In the genomic region with DNA sequence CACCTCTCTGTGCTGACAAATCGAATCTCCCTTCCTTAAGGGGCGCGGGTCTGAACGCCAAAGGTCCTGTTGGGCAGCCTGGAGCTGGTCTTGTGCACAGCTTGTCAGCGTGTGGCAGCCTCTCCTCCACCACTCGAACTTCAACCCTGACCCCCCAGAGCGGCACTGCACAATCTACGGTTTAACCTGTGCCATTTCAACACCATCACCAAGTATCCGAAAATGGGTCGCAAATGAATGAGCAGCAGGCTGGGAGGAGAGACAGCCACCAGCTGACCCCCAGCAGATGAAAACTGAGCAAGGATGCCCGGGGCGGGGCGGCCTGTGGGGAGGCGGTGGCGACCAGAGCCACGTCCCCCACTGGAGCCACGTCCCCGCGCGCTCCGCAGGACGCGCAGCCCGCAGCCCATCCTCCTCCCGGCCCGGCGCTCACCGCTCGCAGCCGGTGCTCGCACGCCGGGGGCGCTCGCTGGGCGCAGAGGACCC, we compare ENCODE assay signal across 8 mouse cellular contexts. TPM values are rescaled to one million over a fixed set of nuclear protein-coding genes. Genes with fewer than 3 reads are reported as not detected.
DNase-seq lines count a peak whose midpoint lies in the region; ATAC-seq and TF ChIP-seq lines count a peak whose summit lies in the region.

No protein-coding gene starts in this region.

- 0 out of 2 replicates have a peak overlapping the region, but pooled peaks have one; percentile 8 for H3K27ac ChIP-seq in forebrain, embryonic 12.5 days
- peak overlapping the region; percentile 94 for H3K27ac ChIP-seq in small intestine, adult 2 months (ENCODE audit: insufficient read depth, low read depth, low read length)

- peaks cover 17% of the 10 kb centered on the region for H3K4me1 ChIP-seq in forebrain, embryonic 12.5 days
- H3K4me1 ChIP-seq in small intestine, adult 2 months (ENCODE audit: control insufficient read depth, insufficient read depth, insufficient read length, low read length) = peaks cover 9% of the 10 kb centered on the region

- peak; percentile 42; the same call in 1 of the 2 replicates for TF ChIP-seq POLR2A in small intestine, adult 2 months (IDR thresholded peaks at IDR 0.05; ENCODE audit: low read depth, low read length)

- peak; percentile 91 for ATAC-seq in frontal cortex, adult (ENCODE audit: low TSS enrichment)
- peak; percentile 86 for ATAC-seq in forebrain, embryonic 12.5 days (ENCODE audit: low FRiP score)

- intact Hi-C loops in heart, postnatal 10 days (cut with DNase I) = loop anchor here (2.0 kb wide), 1 partner anchor 169 kb away; no protein-coding TSS in a partner anchor

- peak overlapping the region; percentile 77 for H3K4me3 ChIP-seq in forebrain, embryonic 12.5 days (replicated peaks)
- peak overlapping the region; percentile 96 for H3K4me3 ChIP-seq in small intestine, adult 2 months (ENCODE audit: low read depth, low read length)

- H3K36me3 ChIP-seq in forebrain, embryonic 12.5 days (replicated peaks) = no peaks in the 10 kb centered on the region
- no peaks in the 10 kb centered on the region for H3K36me3 ChIP-seq in small intestine, adult 2 months (ENCODE audit: control insufficient read depth, insufficient read depth, low read length)

- H3K9me3 ChIP-seq in forebrain, embryonic 12.5 days = no peaks in the 10 kb centered on the region

- 0% methylated on average over 25 of the region's 36 CpGs for WGBS in forebrain, embryonic 12.5 days
- under 1% methylated on average over 35 of the region's 36 CpGs for WGBS in small intestine, adult 2 months

- peak overlapping the region; percentile 95 for H3K4me2 ChIP-seq in forebrain, embryonic 12.5 days

- no peak for TF ChIP-seq CTCF in small intestine, adult 2 months (IDR thresholded peaks at IDR 0.05; ENCODE audit: extremely low read depth, insufficient read length, insufficient replicate concordance, low read depth, low read length)

- DNase-seq in frontal cortex, postnatal 14 days (ENCODE audit: low spot score in 2 of 2) = no peak
- DNase-seq in brain, adult 2 months (ENCODE audit: low read depth, low spot score) = peak; percentile 59
- DNase-seq in heart, postnatal 10 days = peak; percentile 58 to 65
- DNase-seq in layer of hippocampus, postnatal 10 days (ENCODE audit: low spot score in 2 of 2) = peak; percentile 34 to 51
- DNase-seq in lung, postnatal 14 days = peak; percentile 40

- H3K27me3 ChIP-seq in forebrain, embryonic 12.5 days = peaks cover 56% of the 10 kb centered on the region
- H3K27me3 ChIP-seq in small intestine, adult 2 months (ENCODE audit: control insufficient read depth, insufficient read depth, low read length) = no peaks in the 10 kb centered on the region

- H3K9ac ChIP-seq in forebrain, embryonic 12.5 days = peak overlapping the region; percentile 75

RNA-seq across cellular contexts. Expression of gene Sgms2, which starts 1.5 kb away (rescaled TPM):
- 0.96 and 1.00 TPM in 2 replicates for polyA plus RNA-seq in forebrain, embryonic 12.5 days (2016; fragmentation: Nextera tagmentation; extraction: Ambion mirVana)
- total RNA-seq in heart, postnatal 10 days (2021) = 1 to 10 TPM; 4.3 to 6.2 TPM
- 1 to 10 TPM; 3.3 to 3.9 TPM for total RNA-seq in layer of hippocampus, postnatal 10 days (2021)
- 1.6 and 4.9 TPM in 2 replicates for polyA plus RNA-seq in small intestine, adult 2 months (2012; rRNA removed)

Comparison
In these comparisons a context has a peak if more than half of its experiments do, and no peak if none do; other contexts are left out.
1. DNase-seq: peak in brain, adult 2 months (single experiment), heart, postnatal 10 days (2 of 2), layer of hippocampus, postnatal 10 days (2 of 2) and lung, postnatal 14 days (single experiment); none in frontal cortex, postnatal 14 days (0 of 2).